Mouse (Mus musculus): ENCODE results near the gene Adamts3.

DNA sequence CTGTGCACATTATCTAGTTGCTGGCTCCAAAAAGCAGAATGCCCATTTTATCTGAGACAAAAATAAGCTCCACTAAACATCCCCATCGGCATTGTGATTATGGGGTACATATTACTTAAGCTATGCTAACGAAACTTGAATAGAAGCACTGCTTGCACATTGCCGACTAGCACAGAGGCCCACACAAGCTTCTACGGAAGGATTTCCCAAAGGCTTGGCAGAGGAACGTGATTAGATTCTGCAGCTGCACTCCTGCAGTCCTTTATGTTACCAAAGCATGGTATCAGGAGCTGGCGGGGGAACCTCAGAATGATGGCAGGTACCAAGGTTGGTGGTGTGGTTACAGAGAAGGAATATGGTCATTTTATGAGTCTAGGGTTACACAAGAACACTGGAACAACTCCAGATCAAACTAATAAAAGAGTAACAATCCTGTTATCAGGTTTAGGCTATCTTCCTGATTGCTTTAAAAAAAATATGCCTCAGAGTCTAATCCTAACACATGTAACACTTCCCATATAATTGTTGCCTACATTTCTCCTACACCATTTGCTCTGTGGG lies 155.6 kb downstream of the Adamts3 start:
- TF ChIP-seq CTCF (IDR thresholded peaks at IDR 0.05; ENCODE audit: extremely low read depth, insufficient read length, insufficient replicate concordance, low read depth, low read length) (no peak), POLR2A (IDR thresholded peaks at IDR 0.05; ENCODE audit: low read depth, low read length) (no peak)

Data from small intestine, adult 2 months (tissue).